Mouse (Mus musculus) neural tube, embryonic 15.5 days (tissue): Measurements from ENCODE around the gene Znhit1. TPM values are rescaled to one million over a fixed set of nuclear protein-coding genes. Genes with fewer than 3 reads are reported as not detected.

ENCODE experiments used
- ATAC-seq: fragments of 200-750 bp; cut with Nextera tagmentation; 2 replicates; pipeline ENCODE4 v1.8.0; 2017; ENCODE audit warnings: mild to moderate bottlenecking, moderate TSS enrichment, moderate library complexity; ENCODE audit not compliant: low FRiP score
- H3K27ac ChIP-seq: fragments of 300-500 bp; sonication (generic); replicated peaks from 2 replicates; pipeline ENCODE4 v1.5.1; 2015; ENCODE audit warnings: mild to moderate bottlenecking, inconsistent platforms
- H3K27me3 ChIP-seq: fragments of 300-500 bp; sonication (generic); replicated peaks from 2 replicates; pipeline ENCODE4 v1.6.1; 2015; ENCODE audit warnings: inconsistent platforms
- H3K36me3 ChIP-seq: fragments of 300-500 bp; sonication (generic); 2 replicates; pipeline ENCODE4 v1.6.1; 2015; ENCODE audit warnings: inconsistent platforms
- H3K4me1 ChIP-seq: fragments of 300-500 bp; sonication (generic); 2 replicates; pipeline ENCODE4 v1.6.1; 2015; ENCODE audit warnings: inconsistent platforms
- H3K4me2 ChIP-seq: fragments of 300-500 bp; sonication (generic); 2 replicates; pipeline ENCODE4 v1.6.1; 2015; ENCODE audit warnings: inconsistent platforms, mild to moderate bottlenecking, moderate library complexity
- H3K4me3 ChIP-seq: fragments of 300-500 bp; sonication (generic); replicated peaks from 2 replicates; pipeline ENCODE4 v1.5.1; 2015; ENCODE audit warnings: mild to moderate bottlenecking, inconsistent platforms
- H3K9ac ChIP-seq: fragments of 300-500 bp; sonication (generic); replicated peaks from 2 replicates; pipeline ENCODE4 v1.6.1; 2015; ENCODE audit warnings: mild to moderate bottlenecking, inconsistent platforms
- H3K9me3 ChIP-seq: fragments of 300-500 bp; sonication (generic); replicated peaks from 2 replicates; pipeline ENCODE4 v1.6.1; 2016; ENCODE audit warnings: inconsistent platforms
- WGBS: fragments of 180-500 bp; shearing (Covaris S2); methylation state at CpG from one replicate; pipeline ENCODE4 v1.1.7; 2015; ENCODE audit warnings: mixed read lengths; 5-methylcytosine and 5-hydroxymethylcytosine counted together
- polyA plus RNA-seq: library from polyadenylated mRNA; unstranded; fragments of >200 nt; fragmentation: Nextera tagmentation; extraction: Ambion mirVana; gene quantifications from 2 replicates; pipeline ENCODE4 v1.2.1, GENCODE M21; 2015

Gene Znhit1
- 126 and 137 TPM in 2 replicates for polyA plus RNA-seq

GRCm38 (mm10) chr5:136987934-136988271 lies at the start of gene Znhit1:
Znhit1 (minus strand) TSS chr5:136988021.
- Histone ChIP-seq H3K4me3 (peak within 1 kb of the TSS; percentile 73), H3K9me3 (no peaks in the 10 kb centered on the region), H3K27me3 (no peaks in the 10 kb centered on the region), H3K4me1 (peaks cover 31% of the 10 kb centered on the region), H3K36me3 (peaks cover 46% of the 10 kb centered on the region), H3K4me2 (peak within 1 kb of the TSS; percentile 74), H3K9ac (peak within 1 kb of the TSS; percentile 90), H3K27ac (peak within 1 kb of the TSS; percentile 95)
- ATAC-seq, result no peak
- 4% methylated on average over 12 of the region's 12 CpGs for WGBS

- 91% methylated on average over 13 of the region's 13 CpGs for WGBS
- Histone ChIP-seq H3K9me3 (no peaks in the 10 kb centered on the region), H3K9ac (no peak overlapping the region), H3K4me1 (peaks cover 22% of the 10 kb centered on the region), H3K4me2 (no peak overlapping the region), H3K27ac (no peak overlapping the region), H3K27me3 (peaks cover 6% of the 10 kb centered on the region), H3K36me3 (peaks cover 51% of the 10 kb centered on the region), H3K4me3 (no peak overlapping the region)
- ATAC-seq, result no peak
Observed at GRCm38 (mm10) chr5:137036211-137036610, 48.4 kb upstream of the Znhit1 start.

GRCm38 (mm10) chr5:137032641-137033074 lies 44.8 kb upstream of the Znhit1 start:
- WGBS, result 2% methylated on average over 40 of the region's 49 CpGs
- H3K27ac ChIP-seq, result 0 out of 2 replicates have a peak overlapping the region, but pooled peaks have one; percentile 41
- peak overlapping the region; percentile 62 for H3K9ac ChIP-seq
- peak overlapping the region; percentile 100 for H3K4me2 ChIP-seq
- H3K4me3 ChIP-seq, result peak overlapping the region; percentile 58
- peaks cover 22% of the 10 kb centered on the region for H3K36me3 ChIP-seq
- peaks cover 48% of the 10 kb centered on the region for H3K4me1 ChIP-seq
- H3K27me3 ChIP-seq, result peaks cover 38% of the 10 kb centered on the region
- ATAC-seq, result peak; percentile 57
- no peaks in the 10 kb centered on the region for H3K9me3 ChIP-seq

- Histone ChIP-seq H3K4me1 (peaks cover 48% of the 10 kb centered on the region), H3K27me3 (peaks cover 42% of the 10 kb centered on the region), H3K4me2 (peak overlapping the region; percentile 100), H3K9me3 (no peaks in the 10 kb centered on the region), H3K4me3 (peak overlapping the region; percentile 58), H3K27ac (0 out of 2 replicates have a peak overlapping the region, but pooled peaks have one; percentile 41), H3K36me3 (peaks cover 15% of the 10 kb centered on the region), H3K9ac (peak overlapping the region; percentile 62)
- peak; percentile 0; the same call in 1 of the 2 replicates for ATAC-seq
- under 1% methylated on average over 28 of the region's 33 CpGs for WGBS
Observed at GRCm38 (mm10) chr5:137032033-137032421, 44.2 kb upstream of the Znhit1 start.

GRCm38 (mm10) chr5:137031076-137032032 lies 43.5 kb upstream of the Znhit1 start:
- Histone ChIP-seq H3K4me3 (peak overlapping the region; percentile 58), H3K4me1 (peaks cover 48% of the 10 kb centered on the region), H3K36me3 (peaks cover 9% of the 10 kb centered on the region), H3K27ac (no peak overlapping the region), H3K27me3 (peaks cover 48% of the 10 kb centered on the region), H3K4me2 (peak overlapping the region; percentile 100), H3K9ac (peak overlapping the region; percentile 62), H3K9me3 (no peaks in the 10 kb centered on the region)
- no peak for ATAC-seq
- WGBS, result under 1% methylated on average over 78 of the region's 78 CpGs

GRCm38 (mm10) chr5:137030416-137030810 lies 42.6 kb upstream of the Znhit1 start:
- H3K4me1 ChIP-seq, result peaks cover 51% of the 10 kb centered on the region
- peak overlapping the region; percentile 58 for H3K4me3 ChIP-seq
- H3K4me2 ChIP-seq, result peak overlapping the region; percentile 100
- H3K27ac ChIP-seq, result no peak overlapping the region
- WGBS, result 9% methylated on average over 22 of the region's 22 CpGs
- H3K9me3 ChIP-seq, result no peaks in the 10 kb centered on the region
- no peaks in the 10 kb centered on the region; the same call in 1 of the 2 replicates for H3K36me3 ChIP-seq
- no peak for ATAC-seq
- peak overlapping the region; percentile 62 for H3K9ac ChIP-seq
- peaks cover 58% of the 10 kb centered on the region for H3K27me3 ChIP-seq

- ATAC-seq, result peak; percentile 77
- H3K4me1 ChIP-seq, result peaks cover 57% of the 10 kb centered on the region
- H3K4me2 ChIP-seq, result peak overlapping the region; percentile 100
- peak overlapping the region; percentile 58 for H3K4me3 ChIP-seq
- under 1% methylated on average over 52 of the region's 52 CpGs for WGBS
- H3K27me3 ChIP-seq, result peaks cover 64% of the 10 kb centered on the region
- H3K27ac ChIP-seq, result peak overlapping the region; percentile 61
- no peaks in the 10 kb centered on the region; the same call in 1 of the 2 replicates for H3K36me3 ChIP-seq
- H3K9me3 ChIP-seq, result no peaks in the 10 kb centered on the region
- peak overlapping the region; percentile 62 for H3K9ac ChIP-seq
Observed at GRCm38 (mm10) chr5:137029643-137030415, 42.0 kb upstream of the Znhit1 start.

- Histone ChIP-seq H3K4me1 (peaks cover 57% of the 10 kb centered on the region), H3K4me3 (peak overlapping the region; percentile 58), H3K9me3 (no peaks in the 10 kb centered on the region), H3K9ac (peak overlapping the region; percentile 57), H3K27ac (peak overlapping the region; percentile 61), H3K36me3 (no peaks in the 10 kb centered on the region), H3K4me2 (peak overlapping the region; percentile 100), H3K27me3 (peaks cover 70% of the 10 kb centered on the region)
- peak; percentile 8; the same call in 1 of the 2 replicates for ATAC-seq
- WGBS, result 1% methylated on average over 8 of the region's 8 CpGs
Observed at GRCm38 (mm10) chr5:137029273-137029585, 41.4 kb upstream of the Znhit1 start.

GRCm38 (mm10) chr5:137028561-137029272 lies 40.9 kb upstream of the Znhit1 start:
- Histone ChIP-seq H3K9ac (no peak overlapping the region; the same call in 1 of the 2 replicates), H3K27ac (0 out of 2 replicates have a peak overlapping the region, but pooled peaks have one; percentile 9), H3K9me3 (no peaks in the 10 kb centered on the region), H3K4me3 (peak overlapping the region; percentile 58), H3K36me3 (no peaks in the 10 kb centered on the region), H3K4me1 (peaks cover 57% of the 10 kb centered on the region), H3K4me2 (peak overlapping the region; percentile 100), H3K27me3 (peaks cover 75% of the 10 kb centered on the region)
- 3% methylated on average over 29 of the region's 29 CpGs for WGBS
- ATAC-seq, result peak; percentile 8

- no peak for ATAC-seq
- Histone ChIP-seq H3K4me3 (peak within 1 kb of the TSS; percentile 29), H3K27me3 (peaks cover 76% of the 10 kb centered on the region), H3K9ac (no peak within 1 kb of the TSS), H3K36me3 (no peaks in the 10 kb centered on the region), H3K4me2 (peak within 1 kb of the TSS; percentile 55), H3K9me3 (no peaks in the 10 kb centered on the region), H3K27ac (no peak within 1 kb of the TSS), H3K4me1 (peaks cover 33% of the 10 kb centered on the region)
- 34% methylated on average over 4 of the region's 4 CpGs for WGBS
Observed at GRCm38 (mm10) chr5:137026092-137026491, 38.3 kb upstream of the Znhit1 start, which contains the start of gene Vgf. Vgf (plus strand) TSS chr5:137026392.

GRCm38 (mm10) chr5:137025132-137025531 lies 37.3 kb upstream of the Znhit1 start:
- Histone ChIP-seq H3K9me3 (no peaks in the 10 kb centered on the region), H3K4me3 (peak overlapping the region; percentile 29), H3K9ac (no peak overlapping the region), H3K4me2 (peak overlapping the region; percentile 55), H3K27ac (no peak overlapping the region), H3K4me1 (peaks cover 24% of the 10 kb centered on the region), H3K36me3 (no peaks in the 10 kb centered on the region), H3K27me3 (peaks cover 68% of the 10 kb centered on the region)
- 0% methylated on average over 23 of the region's 23 CpGs for WGBS
- no peak for ATAC-seq
